Mouse (Mus musculus) large intestine, adult 2 months (tissue): ENCODE measurements around the gene Npepps. TPM values are rescaled to one million over a fixed set of nuclear protein-coding genes. Genes with fewer than 3 reads are reported as not detected.
"Not testable (repeated sequence)": the region's sequence is repeated elsewhere in the genome, so short reads cannot be mapped to it uniquely, and the experiment has no call there.

ENCODE experiments used
- DNase-seq: peaks from one replicate; pipeline ENCODE4 v3.0.0-alpha.2; 2012; ENCODE audit warnings: low read depth, low spot score
- WGBS: fragments of 180-500 bp; shearing (Covaris S2); methylation state at CpG from one replicate; pipeline ENCODE4 v1.1.7; 2018; 5-methylcytosine and 5-hydroxymethylcytosine counted together
- polyA plus RNA-seq: library from polyadenylated mRNA; depleted of rRNA; stranded (reverse); fragments of >200 nt; gene quantifications from 2 replicates; pipeline ENCODE4 v1.2.3, GENCODE M21; 2012

Npepps gene
- polyA plus RNA-seq, 1 experiment, result 33.8 TPM

DNA sequence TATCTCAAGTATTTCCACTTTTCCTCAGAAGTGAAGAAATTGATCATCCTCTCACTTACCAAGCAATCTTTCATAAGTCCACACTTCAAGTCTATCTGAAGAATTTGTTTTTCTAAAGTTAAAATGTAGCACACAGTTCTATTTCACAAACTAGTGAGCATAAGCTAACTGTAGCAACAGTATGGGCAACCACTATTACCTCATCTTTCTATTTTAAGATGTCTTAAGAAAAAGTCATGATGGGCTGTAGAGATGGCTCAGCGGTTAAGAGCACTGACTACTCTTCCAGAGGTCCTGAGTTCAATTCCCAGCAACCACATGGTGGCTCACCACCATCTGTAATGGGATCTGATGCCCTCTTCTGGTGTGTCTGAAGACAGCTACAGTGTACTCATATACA, 13.9 kb downstream of the Npepps start:
- not testable (repeated sequence) for DNase-seq
- WGBS, result 86% methylated on average over 1 of the region's 1 CpGs

DNA sequence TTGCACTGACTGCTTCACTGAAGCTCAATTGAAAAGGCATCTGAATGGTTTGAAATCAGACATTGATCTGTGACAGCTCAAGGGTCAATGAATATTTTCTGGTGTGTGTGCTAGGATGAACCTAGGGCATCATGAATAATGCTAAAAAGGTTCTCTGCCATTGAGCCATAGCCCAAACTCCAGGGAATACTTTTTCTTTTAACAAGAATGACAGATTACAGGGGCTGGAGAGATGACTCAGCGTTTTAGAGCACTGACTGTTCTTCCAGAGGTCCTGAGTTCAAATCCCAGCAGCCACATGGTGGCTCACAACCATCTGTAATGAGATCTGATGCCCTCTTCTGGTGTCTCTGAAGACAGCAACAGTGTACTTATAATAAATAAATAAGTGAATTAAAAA, 30.8 kb downstream of the Npepps start:
- 90% methylated on average over 1 of the region's 1 CpGs for WGBS
- DNase-seq, result not testable (repeated sequence)

DNA sequence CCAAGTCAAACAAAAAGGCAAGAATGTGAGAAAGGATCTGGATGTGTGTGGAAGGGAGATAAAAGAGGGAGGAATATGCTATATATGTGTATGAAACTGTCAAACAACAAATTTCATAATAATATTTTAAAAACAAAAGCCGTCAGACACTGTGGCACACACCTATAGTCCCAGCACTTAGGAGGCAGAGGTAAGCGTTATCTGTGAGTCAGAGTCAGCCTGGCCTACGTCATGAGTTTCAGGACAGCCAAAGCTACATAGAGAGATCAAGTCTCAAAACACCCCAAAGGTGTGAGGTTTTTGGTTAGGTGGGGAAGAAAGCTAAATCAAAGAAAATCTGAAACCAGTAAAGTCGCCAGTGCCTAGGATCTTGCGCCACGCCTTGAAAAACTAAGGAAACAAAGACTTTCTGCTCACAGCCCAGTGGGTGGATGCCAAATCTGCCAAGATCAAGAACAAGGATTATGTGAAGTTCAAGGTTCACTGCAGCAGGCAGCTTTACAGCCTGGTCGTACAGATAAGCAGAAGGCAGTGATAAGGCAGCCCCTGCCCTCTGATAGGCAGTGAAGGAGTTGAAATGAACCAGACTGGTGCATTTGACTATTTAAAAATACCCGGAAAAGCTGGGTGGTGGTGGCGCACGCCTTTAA, 33.8 kb downstream of the Npepps start:
- 30% methylated on average over 10 of the region's 10 CpGs for WGBS
- peak; percentile 70 for DNase-seq

DNA sequence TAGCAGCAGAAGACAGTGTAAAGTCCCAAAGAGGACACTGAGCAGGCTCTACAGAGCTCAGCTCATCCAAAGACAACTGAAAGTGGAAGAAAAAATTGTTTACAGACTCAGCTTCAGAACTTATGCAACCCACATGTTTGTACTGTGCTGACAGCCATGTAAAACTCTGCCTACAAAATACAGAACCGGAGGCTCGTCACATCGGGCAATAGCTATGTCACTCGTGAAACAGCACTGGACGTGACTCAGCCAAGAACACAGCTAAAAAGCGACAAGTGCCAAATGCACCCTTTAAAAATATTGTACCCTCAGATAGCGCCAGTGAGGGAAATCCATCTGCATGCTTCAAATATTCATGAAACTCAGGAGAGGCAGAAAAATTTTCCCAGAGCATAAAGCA, 39.1 kb downstream of the Npepps start:
- no peak for DNase-seq
- WGBS, result 81% methylated on average over 7 of the region's 7 CpGs

DNA sequence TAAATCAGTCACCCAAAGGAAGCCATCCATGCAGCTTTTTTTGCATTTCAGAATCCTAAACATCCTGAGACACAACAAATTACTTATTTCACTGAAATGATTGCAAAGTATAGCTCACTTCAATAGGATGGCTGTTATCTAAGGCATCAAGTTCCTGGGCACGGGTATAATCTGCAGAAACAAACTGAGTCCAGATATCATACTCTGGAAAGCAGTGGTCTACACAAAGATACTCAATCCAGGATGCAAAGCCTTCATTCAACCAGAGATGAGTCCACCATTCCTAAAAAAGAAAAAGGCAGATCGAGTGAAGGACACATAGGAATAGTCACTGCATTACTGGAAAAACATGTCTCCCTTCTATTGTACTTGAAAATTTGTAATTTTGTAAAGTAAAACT, 42.5 kb downstream of the Npepps start:
- 90% methylated on average over 2 of the region's 2 CpGs for WGBS
- DNase-seq, result no peak

DNA sequence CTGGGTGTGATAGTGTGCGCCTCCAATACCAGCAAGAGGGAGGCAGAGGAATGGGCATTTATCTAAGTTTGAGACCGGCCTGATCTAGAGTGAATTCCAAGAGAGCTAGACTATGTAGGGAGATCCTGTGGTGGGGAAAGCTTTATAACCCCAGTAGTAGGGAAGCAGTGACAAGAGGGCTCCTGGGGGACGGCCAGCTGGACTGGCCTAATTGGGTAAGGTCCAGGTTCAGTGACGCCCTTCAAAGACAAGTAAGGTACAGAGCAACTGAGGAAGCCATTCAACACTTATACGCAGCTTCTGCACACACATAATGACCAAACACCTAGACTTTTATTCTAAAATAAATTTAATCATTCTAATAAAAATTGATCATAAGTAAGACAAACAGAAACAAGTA, 48.0 kb downstream of the Npepps start:
- WGBS, result 91% methylated on average over 5 of the region's 5 CpGs
- no peak for DNase-seq

DNA sequence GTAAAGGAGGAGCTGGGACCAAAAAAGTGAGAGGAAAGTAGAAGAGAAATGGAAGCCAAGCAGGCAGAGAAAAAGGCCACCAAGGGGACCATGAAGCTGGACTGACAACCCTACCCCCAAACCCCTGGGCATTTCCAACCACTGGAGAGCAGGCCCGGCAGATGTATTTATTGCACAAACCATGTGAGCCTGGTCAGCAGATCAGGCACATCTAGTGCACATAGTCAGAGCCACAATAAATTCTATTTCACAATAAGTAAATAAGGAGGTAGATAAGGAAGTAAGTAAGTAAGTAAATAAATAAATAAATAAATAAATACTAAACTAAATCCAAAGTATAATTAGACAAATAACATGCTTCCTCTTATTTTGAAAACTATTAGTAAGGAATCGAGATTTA, 51.0 kb downstream of the Npepps start:
- 59% methylated on average over 2 of the region's 2 CpGs for WGBS
- no peak for DNase-seq

DNA sequence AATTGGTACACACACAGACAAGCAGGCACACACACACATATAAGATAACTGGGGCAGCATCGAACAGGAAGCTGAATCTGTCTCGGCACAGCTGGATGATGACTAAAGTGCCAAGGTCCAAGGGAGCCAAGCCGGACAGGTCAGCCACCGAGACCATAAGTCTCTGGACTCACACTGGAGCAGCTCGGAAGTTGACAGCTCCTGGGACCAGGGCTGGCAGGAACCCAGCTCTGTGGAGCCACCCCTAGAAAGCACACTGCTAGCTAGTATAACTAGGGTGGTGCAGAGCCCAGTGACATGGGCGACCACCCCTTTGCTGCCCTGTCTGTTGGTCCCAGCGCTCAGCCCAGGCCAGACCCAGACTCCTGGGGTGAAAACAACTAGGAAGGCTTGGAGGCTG, 51.5 kb downstream of the Npepps start:
- 71% methylated on average over 7 of the region's 7 CpGs for WGBS
- DNase-seq, result no peak

DNA sequence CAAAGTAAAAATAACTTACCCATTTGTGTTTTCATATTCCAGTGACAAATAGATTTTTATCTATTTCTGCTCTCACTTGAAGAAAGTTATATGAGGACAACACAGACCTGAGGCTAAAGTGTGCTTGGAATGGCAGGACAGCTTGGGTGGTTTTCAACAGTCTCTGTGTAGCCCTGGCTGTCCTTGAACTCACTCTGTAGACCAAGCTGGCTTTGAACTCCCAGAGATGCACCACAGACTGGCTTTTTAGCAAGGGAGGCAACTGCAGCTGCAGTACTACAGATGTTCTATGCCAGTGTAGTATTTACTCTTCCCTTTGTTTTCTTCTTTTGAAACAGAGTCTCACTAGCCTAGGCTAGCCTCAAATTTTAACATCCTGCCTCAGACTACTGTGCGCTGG, 54.3 kb downstream of the Npepps start:
- WGBS, result 98% methylated on average over 1 of the region's 1 CpGs
- DNase-seq, result no peak

DNA sequence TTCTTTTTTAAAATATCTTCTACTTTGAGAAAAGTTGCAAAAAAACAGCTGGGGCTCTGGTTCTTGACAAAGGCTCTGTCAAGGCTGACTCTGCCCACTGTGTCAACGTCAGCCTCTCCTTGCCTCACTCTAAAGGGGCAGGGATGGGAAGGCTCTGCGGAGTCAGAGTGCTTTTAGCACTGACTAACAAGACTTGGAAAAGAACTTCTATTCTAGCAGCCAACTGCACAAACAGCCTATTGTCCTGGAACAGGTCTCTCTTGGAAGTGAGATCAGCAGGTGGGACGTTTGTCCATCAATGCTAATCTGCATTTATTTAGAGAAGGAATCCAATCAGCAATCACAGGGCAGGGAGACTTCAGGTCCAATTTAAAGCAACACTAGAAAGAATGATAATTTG, 57.0 kb downstream of the Npepps start:
- DNase-seq, result no peak
- WGBS, result 63% methylated on average over 3 of the region's 3 CpGs

DNA sequence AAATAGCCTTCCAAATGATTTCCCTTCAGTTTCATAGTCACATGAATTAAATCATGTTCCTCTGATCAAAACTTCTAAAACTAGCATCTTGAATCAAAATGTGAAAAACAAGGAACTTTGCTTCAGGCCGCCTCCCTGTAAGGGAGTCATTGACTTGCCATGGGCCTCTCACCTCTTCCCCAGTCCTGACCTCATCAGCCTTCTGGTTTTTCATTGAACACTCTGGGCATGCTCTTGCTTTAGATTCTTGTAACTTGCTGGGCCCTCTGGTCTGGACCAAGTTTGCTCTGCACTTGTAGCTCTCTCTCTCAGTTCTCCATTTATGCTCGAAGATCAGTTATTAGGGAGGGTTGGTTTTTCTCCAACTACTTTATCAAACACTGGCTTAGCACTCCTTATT, 58.8 kb downstream of the Npepps start:
- no peak for DNase-seq
- 96% methylated on average over 2 of the region's 2 CpGs for WGBS

DNA sequence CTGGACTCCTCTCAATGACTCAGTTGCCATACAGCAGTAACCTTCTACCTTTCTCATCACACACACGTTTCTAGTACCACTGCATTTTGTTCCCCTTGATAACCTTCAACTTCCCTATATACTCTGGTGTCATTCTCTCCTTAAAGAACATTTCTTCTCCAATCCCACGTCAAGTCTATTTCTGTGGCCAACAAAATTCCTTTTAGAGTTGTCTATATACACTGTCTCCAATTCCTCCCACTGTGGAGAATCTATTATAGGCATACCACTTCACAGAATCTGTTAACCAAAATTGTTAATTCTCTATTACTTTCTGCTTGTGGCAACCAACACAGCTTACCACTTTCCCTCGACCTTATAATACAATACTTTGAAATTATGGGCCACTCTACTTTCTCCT, 60.2 kb downstream of the Npepps start:
- DNase-seq, result no peak
- WGBS, result 87% methylated on average over 3 of the region's 3 CpGs

DNA sequence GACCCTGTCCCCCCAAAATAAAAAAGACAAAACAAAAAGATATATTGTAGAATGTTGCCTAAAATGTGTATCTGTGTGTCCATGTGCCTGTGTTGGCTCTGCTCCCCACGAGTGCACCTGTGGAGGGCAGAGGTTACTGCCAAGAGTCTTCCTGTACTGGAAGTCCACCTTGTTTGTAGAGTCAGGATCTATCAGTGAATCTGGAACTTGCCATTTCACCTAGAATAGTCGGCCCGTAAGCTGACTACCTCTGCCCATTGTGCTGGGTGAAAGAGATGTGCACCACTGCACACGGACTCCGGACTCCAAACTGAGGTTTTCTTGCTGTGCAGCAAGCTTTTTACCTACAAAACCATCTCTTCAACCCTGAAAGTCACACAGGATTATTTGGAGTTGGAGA, 66.0 kb downstream of the Npepps start:
- DNase-seq, result no peak
- 79% methylated on average over 5 of the region's 5 CpGs for WGBS

DNA sequence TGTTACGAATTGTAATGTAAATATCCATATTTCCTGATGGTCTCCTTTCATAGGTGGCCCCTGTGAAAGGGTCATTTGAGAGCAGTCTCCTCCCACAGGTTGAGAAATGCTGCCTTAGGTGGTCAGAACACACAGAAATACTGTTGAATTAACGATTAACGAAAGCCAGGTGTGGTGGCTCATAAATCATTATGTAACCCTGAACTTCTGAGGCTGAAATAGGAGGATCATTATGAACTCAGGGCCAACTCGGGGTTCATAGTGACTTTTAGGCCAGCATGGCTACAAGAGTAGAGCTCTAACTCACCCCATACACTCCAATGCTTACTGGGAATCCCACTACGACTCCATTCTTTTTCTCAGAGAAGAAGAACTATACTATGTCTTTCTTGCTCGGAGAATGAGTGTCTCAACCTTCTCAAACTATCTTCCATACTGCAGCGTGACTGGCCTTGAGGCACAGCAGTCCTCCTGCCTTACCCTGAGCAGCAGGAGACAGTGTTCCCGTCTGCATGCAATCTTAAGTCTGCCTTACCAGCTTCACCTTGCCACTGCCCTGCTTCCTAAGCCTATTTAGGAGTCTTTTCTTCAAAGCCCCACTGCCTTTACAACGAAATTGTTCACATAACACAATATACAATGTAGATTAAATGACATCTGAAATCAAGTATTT, 69.6 kb downstream of the Npepps start:
- no peak for DNase-seq
- 31% methylated on average over 9 of the region's 9 CpGs for WGBS

DNA sequence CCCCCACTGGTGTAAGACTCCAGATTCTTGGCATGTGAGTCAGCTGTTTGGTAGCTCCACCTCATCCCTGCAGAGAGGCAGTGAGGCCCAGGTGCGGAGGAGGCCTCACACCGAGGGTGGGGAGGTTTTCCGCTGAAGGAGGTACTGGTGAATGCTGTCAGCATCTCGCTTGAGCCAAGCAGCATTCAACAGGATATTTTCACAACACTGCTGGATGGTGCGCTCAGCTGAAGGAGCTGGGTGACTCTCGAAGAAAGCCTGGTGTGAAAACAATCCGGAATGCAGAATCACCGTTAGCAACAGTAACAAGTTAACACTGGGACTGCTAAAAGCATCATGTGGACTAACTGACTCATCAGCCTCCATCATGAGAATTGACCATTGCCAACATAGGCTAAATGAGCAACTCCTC, 73.4 kb downstream of the Npepps start:
- WGBS, result 57% methylated on average over 8 of the region's 8 CpGs
- DNase-seq, result no peak

DNA sequence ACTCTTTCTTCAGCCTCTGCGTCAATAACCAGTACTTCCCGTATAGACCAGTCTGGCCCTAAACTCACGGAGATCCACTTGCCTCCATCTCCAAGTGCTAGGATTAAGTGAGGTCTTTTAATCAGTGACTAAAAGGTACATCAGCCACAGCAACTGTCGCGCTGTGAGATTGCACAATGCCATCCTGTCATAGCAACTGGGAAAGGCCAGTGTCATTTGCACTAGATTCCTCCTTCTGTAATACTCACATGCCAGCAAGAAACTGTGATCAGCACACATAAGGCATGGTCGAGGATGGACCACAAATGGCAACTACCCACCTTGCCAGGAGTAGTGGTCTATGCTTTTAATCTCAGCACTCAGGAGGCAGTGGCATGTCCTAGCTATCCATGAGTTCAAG, 80.9 kb downstream of the Npepps start:
- no peak for DNase-seq
- WGBS, result 58% methylated on average over 6 of the region's 6 CpGs

DNA sequence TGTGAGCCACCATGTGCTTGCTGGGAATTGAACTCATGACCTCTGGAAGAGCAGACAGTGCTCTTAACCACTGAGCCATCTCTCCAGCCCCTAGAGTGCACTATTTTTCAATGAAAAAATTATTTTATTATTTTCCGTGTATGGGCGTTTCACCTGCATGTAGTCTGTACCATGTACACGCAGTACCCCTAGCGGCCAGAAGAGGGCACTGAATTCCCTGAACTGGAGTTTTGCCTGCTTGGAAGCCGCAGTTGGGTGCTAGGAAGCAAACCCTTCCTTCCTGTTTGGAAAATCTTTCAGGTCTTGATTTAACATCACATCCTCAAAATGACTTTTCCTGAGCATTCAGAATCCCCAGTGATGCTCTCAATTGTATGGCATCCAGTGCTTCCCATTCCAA, 81.8 kb downstream of the Npepps start:
- no peak for DNase-seq
- 26% methylated on average over 5 of the region's 5 CpGs for WGBS

DNA sequence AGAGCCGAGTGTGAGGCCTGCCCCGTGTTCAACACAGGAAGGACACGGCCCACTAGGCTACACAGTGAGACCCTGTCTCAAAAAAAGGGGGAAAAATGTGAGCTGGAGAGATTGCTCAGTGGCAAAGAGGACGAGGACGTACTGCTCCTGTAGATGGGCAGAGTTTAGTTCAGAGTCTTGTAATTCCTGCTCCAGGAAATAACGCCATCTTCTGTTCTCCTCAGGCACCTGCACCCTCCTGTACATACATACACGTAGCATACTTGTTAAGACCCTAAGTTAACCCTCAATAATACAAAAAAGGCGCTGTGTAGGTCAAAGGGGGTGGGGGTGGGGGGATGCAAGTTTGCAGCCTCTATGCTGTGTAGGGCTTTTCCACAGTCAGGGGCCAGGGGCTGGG, 83.4 kb downstream of the Npepps start:
- no peak for DNase-seq
- 81% methylated on average over 8 of the region's 8 CpGs for WGBS

DNA sequence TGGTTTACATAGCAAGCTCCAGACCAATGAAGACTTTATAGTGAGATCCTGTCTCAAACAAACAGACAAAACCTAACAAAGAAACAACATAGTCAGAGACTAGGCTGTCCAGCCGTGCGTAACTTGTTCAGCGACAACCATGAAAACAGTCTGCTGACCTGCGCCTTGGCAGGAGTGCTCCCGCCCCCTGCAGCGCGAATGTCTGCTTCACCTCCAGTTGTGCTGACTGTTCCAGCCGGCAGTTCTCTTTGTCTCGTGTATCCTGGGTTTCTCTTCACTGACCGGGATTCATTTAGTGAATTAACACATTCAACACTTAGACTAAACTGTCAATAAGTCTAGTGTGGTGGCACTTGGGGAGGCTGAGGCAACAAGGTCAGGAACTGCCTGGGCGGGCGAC, 83.9 kb downstream of the Npepps start:
- no peak for DNase-seq
- WGBS, result 85% methylated on average over 12 of the region's 12 CpGs

DNA sequence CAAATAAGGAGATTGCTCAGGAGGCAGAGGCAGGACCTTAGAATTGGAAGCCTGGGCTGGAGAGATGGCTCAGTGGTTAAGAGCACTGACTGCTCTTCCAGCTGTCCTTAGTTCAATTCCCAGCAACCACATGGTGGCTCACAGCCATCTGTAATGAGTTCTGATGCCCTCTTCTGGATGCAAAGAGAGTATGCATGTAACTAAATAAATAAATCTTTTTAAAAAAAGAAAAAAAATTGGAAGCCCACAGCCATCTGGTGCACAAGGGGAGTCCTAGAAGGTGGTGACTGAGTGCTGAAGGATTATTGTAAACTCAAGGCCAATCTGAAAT, 87.9 kb downstream of the Npepps start:
- DNase-seq, result no peak

DNA sequence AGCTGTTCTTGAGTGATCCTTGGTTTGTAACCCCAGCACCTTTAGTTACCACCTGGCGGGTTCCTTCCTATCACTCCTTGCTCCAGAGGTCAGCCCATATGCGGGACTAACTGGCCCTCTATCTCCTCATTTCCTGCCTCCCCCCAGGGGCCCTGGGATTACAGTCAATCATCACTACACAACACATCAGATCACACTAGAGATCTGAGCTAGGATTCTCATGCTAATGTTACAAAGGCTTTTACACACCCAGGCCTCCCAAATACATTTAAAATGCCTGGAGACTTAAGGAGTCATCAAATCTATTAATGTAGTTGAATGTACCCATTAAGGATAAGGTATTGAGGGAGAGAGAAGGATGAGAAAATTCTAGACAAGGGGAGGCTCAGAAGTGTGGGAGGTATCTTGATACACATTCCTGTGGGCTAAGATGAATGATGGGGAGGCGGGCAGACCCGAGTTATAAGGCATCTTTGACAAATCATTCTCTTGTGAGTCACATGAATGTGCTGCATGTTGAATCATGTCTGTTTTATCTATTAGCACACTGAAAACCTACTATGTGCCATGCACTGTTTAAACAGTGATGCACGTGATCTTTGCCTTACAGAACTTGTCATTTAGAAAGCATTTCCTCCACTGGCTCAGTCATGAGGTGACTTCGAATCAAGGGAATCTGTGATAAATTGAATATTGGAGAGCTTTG, 88.4 kb downstream of the Npepps start:
- no peak for DNase-seq
- WGBS, result 84% methylated on average over 6 of the region's 6 CpGs
